Mouse (Mus musculus): ENCODE data around the gene Ubac2. TPM values are rescaled to one million over a fixed set of nuclear protein-coding genes. Genes with fewer than 3 reads are reported as not detected.

Ubac2 gene
- polyA plus RNA-seq, 1 experiment from 2014 or later = 77.5 TPM

DNA sequence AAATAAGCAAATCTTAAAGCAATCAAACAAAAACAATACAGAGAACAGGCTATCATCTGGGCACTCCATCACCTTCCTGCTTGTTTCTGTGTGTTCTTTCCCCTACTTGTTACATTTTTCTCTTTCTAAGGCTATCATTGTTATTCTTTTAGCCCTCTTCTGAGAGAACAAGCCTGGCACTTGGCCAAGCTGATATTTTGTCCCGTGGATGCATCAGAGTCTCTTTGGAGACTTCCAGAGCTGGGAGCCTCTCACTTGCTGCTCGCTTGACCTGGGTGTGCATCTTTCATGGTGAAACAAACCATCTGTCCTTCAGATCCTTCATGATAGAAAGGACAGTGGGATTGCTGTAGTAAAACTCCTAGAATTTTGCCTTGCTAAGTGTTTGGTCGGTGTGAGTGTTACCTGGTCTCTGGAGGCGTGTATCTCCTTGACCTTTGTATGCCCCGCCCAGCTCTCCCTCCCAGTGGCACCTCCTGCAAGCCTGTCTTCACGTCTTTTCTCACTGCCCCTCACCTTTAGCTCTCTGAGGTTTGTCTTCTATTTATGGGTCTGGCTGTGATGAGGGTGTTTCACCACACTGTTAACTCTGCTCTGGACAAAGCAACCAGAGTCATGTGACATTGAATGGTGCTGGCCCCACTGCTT is 5.9 kb downstream of the Ubac2 start:
- Histone ChIP-seq H3K27me3 (ENCODE audit: insufficient read depth, low read length) (no peaks in the 10 kb centered on the region), H3K9ac (replicated peaks; ENCODE audit: low read length) (no peak overlapping the region), H3K27ac (ENCODE audit: low read length) (no peak overlapping the region), H3K36me3 (ENCODE audit: insufficient read depth, low read length) (no peaks in the 10 kb centered on the region), H3K4me2 (replicated peaks; ENCODE audit: low read depth, low read length) (no peak overlapping the region), H3K4me3 (ENCODE audit: low read length) (no peak overlapping the region), H3K9me3 (ENCODE audit: low read length) (no peaks in the 10 kb centered on the region), H3K4me1 (ENCODE audit: insufficient read depth, low read length) (peaks cover 31% of the 10 kb centered on the region)
- 39% methylated on average over 6 of the region's 6 CpGs for WGBS
- no peak for ATAC-seq (ENCODE audit: low FRiP score, low TSS enrichment)

DNA sequence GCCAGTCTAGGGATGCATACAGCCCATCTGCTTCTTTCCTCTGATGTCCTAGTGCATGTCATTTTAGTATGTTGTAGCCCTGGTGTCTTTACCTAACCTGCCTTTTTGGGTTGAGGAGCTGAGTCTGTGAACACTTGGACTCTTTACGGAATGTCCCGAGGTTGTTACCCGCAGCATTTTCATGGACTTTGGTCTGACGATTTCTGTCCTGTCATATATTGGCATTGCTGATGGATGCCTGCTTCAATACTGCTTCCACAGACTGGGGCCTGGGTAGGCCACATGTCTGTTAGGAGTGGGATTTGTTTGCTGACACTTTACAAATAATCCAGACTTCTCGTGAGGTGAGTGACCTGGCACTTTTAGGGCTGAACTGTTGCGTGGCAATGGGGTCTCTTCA is 15.3 kb downstream of the Ubac2 start:
- H3K27ac ChIP-seq (ENCODE audit: low read length) = no peak overlapping the region
- H3K36me3 ChIP-seq (ENCODE audit: insufficient read depth, low read length) = no peaks in the 10 kb centered on the region
- no peak for ATAC-seq (ENCODE audit: low FRiP score, low TSS enrichment)
- no peak overlapping the region for H3K9ac ChIP-seq (replicated peaks; ENCODE audit: low read length)
- H3K4me1 ChIP-seq (ENCODE audit: insufficient read depth, low read length) = peaks cover 7% of the 10 kb centered on the region
- no peaks in the 10 kb centered on the region for H3K27me3 ChIP-seq (ENCODE audit: insufficient read depth, low read length)
- no peaks in the 10 kb centered on the region for H3K9me3 ChIP-seq (ENCODE audit: low read length)
- H3K4me2 ChIP-seq (replicated peaks; ENCODE audit: low read depth, low read length) = no peak overlapping the region
- whole genome bisulfite sequencing = 88% methylated on average over 6 of the region's 6 CpGs
- H3K4me3 ChIP-seq (ENCODE audit: low read length) = no peak overlapping the region

DNA sequence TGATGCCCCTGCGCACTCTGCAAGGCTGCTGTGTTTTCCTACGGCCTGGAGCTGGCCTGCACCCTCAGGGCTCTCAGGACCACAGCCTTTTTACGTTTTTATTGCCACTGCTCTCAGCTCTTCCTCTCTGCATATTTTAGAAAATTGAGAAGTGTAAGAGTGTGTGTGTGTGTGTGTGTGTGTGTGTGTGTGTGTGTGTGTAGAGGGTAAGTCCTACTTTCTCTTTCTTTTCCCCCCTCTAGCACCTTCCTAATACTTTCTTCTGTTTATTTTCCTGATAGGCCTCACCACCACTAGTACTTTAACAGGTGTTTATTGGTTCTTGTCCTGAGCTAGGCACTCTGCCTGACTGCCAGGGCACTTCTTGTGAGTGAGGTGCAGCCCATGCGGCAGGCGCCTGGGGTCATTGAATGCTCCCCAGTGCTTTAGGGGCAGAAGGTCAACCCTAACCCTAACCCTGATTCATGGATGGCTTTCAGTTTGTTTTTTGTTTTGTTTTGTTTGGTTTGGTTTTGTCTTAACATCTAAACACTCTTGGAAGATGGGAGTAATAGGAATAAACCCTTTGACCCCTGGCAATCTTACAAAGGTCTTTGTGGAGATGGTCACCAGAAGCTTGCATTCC is 16.2 kb downstream of the Ubac2 start:
- peaks cover 7% of the 10 kb centered on the region for H3K4me1 ChIP-seq (ENCODE audit: insufficient read depth, low read length)
- H3K4me2 ChIP-seq (replicated peaks; ENCODE audit: low read depth, low read length) = no peak overlapping the region
- no peak overlapping the region for H3K27ac ChIP-seq (ENCODE audit: low read length)
- H3K9me3 ChIP-seq (ENCODE audit: low read length) = no peaks in the 10 kb centered on the region
- WGBS = 54% methylated on average over 5 of the region's 5 CpGs
- H3K4me3 ChIP-seq (ENCODE audit: low read length) = no peak overlapping the region
- no peak for ATAC-seq (ENCODE audit: low FRiP score, low TSS enrichment)
- H3K36me3 ChIP-seq (ENCODE audit: insufficient read depth, low read length) = no peaks in the 10 kb centered on the region
- H3K27me3 ChIP-seq (ENCODE audit: insufficient read depth, low read length) = no peaks in the 10 kb centered on the region
- H3K9ac ChIP-seq (replicated peaks; ENCODE audit: low read length) = no peak overlapping the region

DNA sequence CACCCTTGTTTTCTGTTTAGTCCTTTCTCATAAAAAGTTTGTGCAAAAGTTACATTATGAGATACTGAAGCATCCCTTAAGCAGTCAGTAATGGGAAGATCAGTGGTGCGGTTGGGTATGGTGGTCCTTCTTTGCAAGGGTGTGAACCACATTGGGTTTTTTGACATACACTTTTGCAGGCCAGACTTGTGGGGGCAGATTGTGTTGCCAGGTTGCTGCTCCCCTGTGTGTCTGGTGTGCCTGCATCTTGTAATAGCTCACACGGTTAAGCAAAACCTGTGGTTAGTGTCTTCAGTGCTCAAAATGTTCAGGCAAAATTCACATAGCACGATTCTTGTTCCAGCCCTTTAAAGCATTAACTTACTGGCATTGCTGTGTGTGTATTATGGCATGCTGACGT is 16.9 kb downstream of the Ubac2 start:
- Histone ChIP-seq H3K4me3 (ENCODE audit: low read length) (no peak overlapping the region), H3K27me3 (ENCODE audit: insufficient read depth, low read length) (no peaks in the 10 kb centered on the region), H3K9ac (replicated peaks; ENCODE audit: low read length) (no peak overlapping the region), H3K9me3 (ENCODE audit: low read length) (no peaks in the 10 kb centered on the region), H3K36me3 (ENCODE audit: insufficient read depth, low read length) (no peaks in the 10 kb centered on the region), H3K4me1 (ENCODE audit: insufficient read depth, low read length) (peaks cover 7% of the 10 kb centered on the region), H3K4me2 (replicated peaks; ENCODE audit: low read depth, low read length) (no peak overlapping the region), H3K27ac (ENCODE audit: low read length) (no peak overlapping the region)
- ATAC-seq (ENCODE audit: low FRiP score, low TSS enrichment) = no peak
- 91% methylated on average over 4 of the region's 4 CpGs for WGBS

DNA sequence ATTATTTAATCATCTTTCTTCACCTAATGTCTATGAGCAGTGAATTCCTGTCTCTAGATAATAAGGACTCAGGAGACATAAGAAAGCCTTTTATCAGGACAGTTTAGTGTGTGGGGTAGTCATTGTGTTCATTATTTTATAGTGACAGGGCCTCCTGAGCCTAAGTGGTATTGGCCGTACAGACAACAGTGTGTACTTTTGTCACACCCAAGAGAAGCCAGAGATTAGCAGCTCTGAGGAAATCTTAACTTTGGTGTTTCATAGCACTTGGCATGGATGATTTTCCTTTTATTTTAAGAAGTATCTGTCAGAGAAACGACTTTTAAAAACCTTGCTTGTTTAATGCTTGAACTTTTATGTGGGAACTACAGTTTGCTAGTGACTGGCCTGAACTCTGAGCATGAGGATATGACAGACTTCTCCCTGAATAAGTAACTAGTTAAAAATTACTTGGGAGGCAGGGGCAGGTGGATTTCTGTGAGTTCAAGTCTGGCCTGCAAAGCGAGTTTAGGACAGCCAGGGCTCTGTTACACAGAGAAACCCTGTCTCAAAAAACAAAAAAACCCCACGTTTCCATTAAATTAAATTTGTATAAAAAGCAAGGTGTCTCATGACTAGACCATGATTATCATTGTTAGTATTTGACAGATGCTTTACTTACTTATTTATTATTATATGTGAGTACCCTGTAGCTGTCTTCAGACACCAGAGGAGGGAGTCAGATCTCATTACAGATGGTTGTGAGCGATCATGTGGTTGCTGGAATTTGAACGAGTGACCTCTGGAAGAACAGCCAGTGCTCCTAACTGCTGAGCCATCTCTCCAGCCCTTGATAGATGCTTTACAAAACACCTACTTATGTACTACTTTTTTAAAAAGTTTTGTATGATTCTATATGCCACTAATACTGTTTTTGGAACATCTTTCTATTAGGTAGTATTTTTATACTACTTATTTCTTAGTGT is 18.0 kb downstream of the Ubac2 start:
- H3K36me3 ChIP-seq (ENCODE audit: insufficient read depth, low read length) = no peaks in the 10 kb centered on the region
- no peak for ATAC-seq (ENCODE audit: low FRiP score, low TSS enrichment)
- no peak overlapping the region for H3K9ac ChIP-seq (replicated peaks; ENCODE audit: low read length)
- H3K27ac ChIP-seq (ENCODE audit: low read length) = no peak overlapping the region
- H3K4me1 ChIP-seq (ENCODE audit: insufficient read depth, low read length) = peaks cover 7% of the 10 kb centered on the region
- no peak overlapping the region for H3K4me2 ChIP-seq (replicated peaks; ENCODE audit: low read depth, low read length)
- H3K4me3 ChIP-seq (ENCODE audit: low read length) = no peak overlapping the region
- no peaks in the 10 kb centered on the region for H3K9me3 ChIP-seq (ENCODE audit: low read length)
- H3K27me3 ChIP-seq (ENCODE audit: insufficient read depth, low read length) = no peaks in the 10 kb centered on the region
- WGBS = 57% methylated on average over 6 of the region's 6 CpGs

DNA sequence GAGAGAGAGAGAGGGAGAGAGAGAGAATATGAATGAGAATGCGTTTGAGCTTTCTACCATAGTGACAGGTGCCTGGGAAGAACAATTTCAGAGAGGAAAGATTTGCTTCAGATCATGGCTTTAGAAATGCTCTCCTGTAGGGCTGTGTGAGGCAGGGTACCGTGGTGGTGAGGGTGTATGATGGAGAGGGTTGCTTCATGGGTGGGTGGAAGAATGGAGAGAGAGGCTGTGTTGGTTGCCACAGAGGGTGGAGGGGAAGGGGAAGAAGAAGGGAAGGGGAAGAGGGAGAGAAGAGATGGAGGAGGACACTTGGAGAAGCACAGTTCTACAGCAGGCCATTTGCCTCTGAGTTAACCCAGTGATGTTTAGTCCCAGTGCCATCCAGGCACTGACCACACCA is 19.4 kb downstream of the Ubac2 start:
- Histone ChIP-seq H3K27me3 (ENCODE audit: insufficient read depth, low read length) (no peaks in the 10 kb centered on the region), H3K36me3 (ENCODE audit: insufficient read depth, low read length) (no peaks in the 10 kb centered on the region), H3K4me1 (ENCODE audit: insufficient read depth, low read length) (peaks cover 7% of the 10 kb centered on the region), H3K4me3 (ENCODE audit: low read length) (no peak overlapping the region), H3K4me2 (replicated peaks; ENCODE audit: low read depth, low read length) (no peak overlapping the region), H3K27ac (ENCODE audit: low read length) (no peak overlapping the region), H3K9me3 (ENCODE audit: low read length) (no peaks in the 10 kb centered on the region), H3K9ac (replicated peaks; ENCODE audit: low read length) (no peak overlapping the region)
- 92% methylated on average over 2 of the region's 2 CpGs for whole genome bisulfite sequencing
- no peak for ATAC-seq (ENCODE audit: low FRiP score, low TSS enrichment)

DNA sequence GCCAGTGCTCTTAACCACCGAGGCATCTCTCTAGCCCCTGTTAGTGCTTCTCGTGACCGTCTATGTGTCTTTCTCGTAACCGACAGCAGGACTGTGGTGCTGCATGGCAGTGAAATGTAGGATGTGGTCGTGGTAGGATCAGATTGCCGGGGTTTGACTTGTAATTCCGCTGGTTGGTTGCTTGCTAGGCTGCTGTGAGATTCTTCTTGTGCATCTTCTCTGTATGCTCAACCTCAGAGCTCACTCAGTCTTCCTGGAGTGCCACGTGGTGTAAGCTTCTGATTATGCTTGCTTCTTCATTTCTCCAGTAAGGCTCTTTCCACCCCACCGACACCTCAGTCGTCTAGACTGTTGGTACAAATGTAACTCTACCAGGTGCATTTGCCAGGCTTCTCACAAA is 20.1 kb downstream of the Ubac2 start:
- no peak for ATAC-seq (ENCODE audit: low FRiP score, low TSS enrichment)

DNA sequence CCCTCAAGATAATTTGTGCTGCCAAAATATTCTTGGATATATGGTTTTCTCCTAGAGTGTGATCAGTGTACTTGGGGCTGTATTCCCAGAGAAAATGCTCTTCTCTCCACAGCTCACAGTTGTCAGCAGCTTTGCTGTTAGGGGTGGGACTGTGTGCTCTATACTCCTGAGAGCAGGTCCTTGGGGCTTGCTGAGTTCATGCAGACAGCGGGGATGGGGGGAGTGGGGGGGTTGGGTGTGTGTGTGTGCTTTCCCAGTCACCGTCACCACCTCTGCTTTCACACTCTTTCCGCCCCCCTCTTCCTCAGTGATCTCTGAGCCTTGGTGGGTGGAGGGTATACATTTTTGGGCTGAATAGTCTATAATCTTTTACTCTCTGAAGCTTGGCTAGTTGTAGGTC is 20.7 kb downstream of the Ubac2 start:
- 65% methylated on average over 3 of the region's 3 CpGs for WGBS
- Histone ChIP-seq H3K9me3 (ENCODE audit: low read length) (no peaks in the 10 kb centered on the region), H3K4me2 (replicated peaks; ENCODE audit: low read depth, low read length) (no peak overlapping the region), H3K27ac (ENCODE audit: low read length) (no peak overlapping the region), H3K27me3 (ENCODE audit: insufficient read depth, low read length) (no peaks in the 10 kb centered on the region), H3K36me3 (ENCODE audit: insufficient read depth, low read length) (no peaks in the 10 kb centered on the region), H3K4me1 (ENCODE audit: insufficient read depth, low read length) (peaks cover 7% of the 10 kb centered on the region), H3K9ac (replicated peaks; ENCODE audit: low read length) (no peak overlapping the region), H3K4me3 (ENCODE audit: low read length) (no peak overlapping the region)
- ATAC-seq (ENCODE audit: low FRiP score, low TSS enrichment) = no peak

More for the DNA sequence above, 20.1 kb downstream of the Ubac2 start:
- Histone ChIP-seq H3K4me1 (ENCODE audit: insufficient read depth, low read length) (peaks cover 7% of the 10 kb centered on the region), H3K27ac (ENCODE audit: low read length) (no peak overlapping the region), H3K9ac (replicated peaks; ENCODE audit: low read length) (no peak overlapping the region), H3K36me3 (ENCODE audit: insufficient read depth, low read length) (no peaks in the 10 kb centered on the region), H3K4me2 (replicated peaks; ENCODE audit: low read depth, low read length) (no peak overlapping the region), H3K4me3 (ENCODE audit: low read length) (no peak overlapping the region), H3K27me3 (ENCODE audit: insufficient read depth, low read length) (no peaks in the 10 kb centered on the region), H3K9me3 (ENCODE audit: low read length) (no peaks in the 10 kb centered on the region)
- WGBS = 78% methylated on average over 11 of the region's 11 CpGs

DNA sequence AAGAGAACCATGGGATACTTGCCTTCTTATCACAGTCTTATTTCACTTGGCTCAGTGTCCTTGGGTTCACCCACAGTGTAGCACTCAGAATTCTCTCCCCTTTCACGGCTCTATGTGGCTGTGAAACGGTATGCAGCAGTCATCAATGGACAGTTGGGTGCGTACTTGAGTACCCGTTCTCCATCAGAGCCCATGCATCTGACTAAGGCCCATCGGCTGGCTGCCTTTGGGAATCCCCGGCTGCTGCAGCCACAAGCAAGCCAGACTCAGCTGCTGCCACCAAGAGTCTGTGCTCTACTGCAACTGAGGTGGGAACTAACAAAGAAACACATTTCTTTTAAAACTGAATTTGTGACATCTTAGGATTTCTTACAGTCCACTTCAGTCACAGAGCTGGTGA is 23.1 kb downstream of the Ubac2 start:
- WGBS = 88% methylated on average over 6 of the region's 6 CpGs

More for the DNA sequence above, 23.1 kb downstream of the Ubac2 start:
- Histone ChIP-seq H3K9ac (replicated peaks; ENCODE audit: low read length) (no peak overlapping the region), H3K4me2 (replicated peaks; ENCODE audit: low read depth, low read length) (no peak overlapping the region), H3K27me3 (ENCODE audit: insufficient read depth, low read length) (no peaks in the 10 kb centered on the region), H3K4me1 (ENCODE audit: insufficient read depth, low read length) (no peaks in the 10 kb centered on the region), H3K9me3 (ENCODE audit: low read length) (no peaks in the 10 kb centered on the region), H3K4me3 (ENCODE audit: low read length) (no peak overlapping the region), H3K27ac (ENCODE audit: low read length) (no peak overlapping the region), H3K36me3 (ENCODE audit: insufficient read depth, low read length) (peaks cover 3% of the 10 kb centered on the region; the same call in 1 of the 2 replicates)
- no peak for ATAC-seq (ENCODE audit: low FRiP score, low TSS enrichment)

All from kidney, embryonic 16.5 days (tissue).